Mouse (Mus musculus): Measurements from ENCODE around the gene Tex19.2.

The Tex19.2 gene

DNA sequence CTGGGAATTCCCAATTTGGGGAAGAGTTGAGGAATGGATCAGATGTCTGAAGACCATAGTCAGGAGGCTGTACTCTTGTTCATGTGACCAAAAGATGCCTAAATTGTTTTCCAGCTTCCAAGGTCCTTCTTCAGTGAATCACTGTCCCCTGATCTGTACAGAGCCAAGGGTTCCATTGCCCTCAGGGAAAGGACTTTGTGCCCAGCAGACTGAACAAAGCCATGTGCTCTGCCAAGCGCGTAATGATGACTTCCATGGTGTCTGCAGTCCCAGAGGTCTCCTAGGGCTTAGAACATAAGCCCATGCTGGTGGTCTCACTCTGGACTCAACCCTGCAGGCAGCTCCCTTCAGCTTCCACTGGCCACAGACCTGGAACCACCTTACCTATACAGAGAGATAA lies 50.6 kb downstream of the Tex19.2 start:
- Histone ChIP-seq H3K36me3 (ENCODE audit: insufficient read depth, low read length) (no peaks in the 10 kb centered on the region), H3K4me3 (replicated peaks; ENCODE audit: low read length) (no peak overlapping the region), H3K27me3 (ENCODE audit: insufficient read depth, low read length) (no peaks in the 10 kb centered on the region; the same call in 1 of the 2 replicates), H3K9me3 (ENCODE audit: low read length) (peaks cover 28% of the 10 kb centered on the region), H3K4me1 (replicated peaks; ENCODE audit: low read depth, low read length) (no peaks in the 10 kb centered on the region)
- TF ChIP-seq NANOG (IDR thresholded peaks at IDR 0.05; ENCODE audit: borderline replicate concordance, low read length) (no peak), POU5F1 (IDR thresholded peaks at IDR 0.05; ENCODE audit: borderline replicate concordance, low read length) (no peak), CTCF (conservative IDR thresholded peaks at IDR 0.05; ENCODE audit: low read length) (no peak)

All from E14TG2a.4 (cell line).